Mouse (Mus musculus) spleen, embryonic (tissue): ENCODE results near the gene Sept9.

Experiments
- CTCF ChIA-PET: fragments of 350-600 bp; sonication (Branson Sonifier 250); formaldehyde crosslinking; loops from one replicate; lab custom pipeline; 2022; lab: Charles Lee

Sept9 gene

DNA sequence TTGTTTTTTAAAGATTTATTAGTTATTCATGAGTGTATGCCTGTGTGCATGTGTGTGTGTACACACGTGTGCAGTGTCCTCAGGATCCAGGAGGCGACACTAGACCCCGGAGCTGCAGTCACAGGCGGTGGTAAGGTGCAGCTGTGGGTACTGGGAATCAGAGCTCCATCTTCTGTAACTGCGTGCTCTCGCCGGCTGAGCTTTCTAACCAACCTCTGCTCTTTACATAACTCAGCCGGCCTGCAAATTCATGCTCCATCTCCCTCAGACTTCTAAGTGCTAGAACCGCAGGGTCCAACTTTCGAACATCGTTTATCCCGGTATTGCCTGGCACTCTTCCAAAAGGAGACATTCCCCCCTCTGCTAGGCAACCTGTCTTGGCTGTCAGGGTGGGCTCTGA lies 24.0 kb upstream of the Sept9 start:
- CTCF ChIA-PET, result interaction anchor here (0.7 to 4.1 kb wide), 3 partner anchors 98 to 227 kb away, joined by 3 to 15 read pairs (median 3); no protein-coding TSS in a partner anchor

- CTCF ChIA-PET, result interaction anchor here (0.6 to 4.1 kb wide), 5 partner anchors 99 to 853 kb away, joined by 3 to 16 read pairs (median 4); no protein-coding TSS in a partner anchor
Observed at GRCm38 (mm10) chr11:117176304-117176703, 23.2 kb upstream of the Sept9 start.

DNA sequence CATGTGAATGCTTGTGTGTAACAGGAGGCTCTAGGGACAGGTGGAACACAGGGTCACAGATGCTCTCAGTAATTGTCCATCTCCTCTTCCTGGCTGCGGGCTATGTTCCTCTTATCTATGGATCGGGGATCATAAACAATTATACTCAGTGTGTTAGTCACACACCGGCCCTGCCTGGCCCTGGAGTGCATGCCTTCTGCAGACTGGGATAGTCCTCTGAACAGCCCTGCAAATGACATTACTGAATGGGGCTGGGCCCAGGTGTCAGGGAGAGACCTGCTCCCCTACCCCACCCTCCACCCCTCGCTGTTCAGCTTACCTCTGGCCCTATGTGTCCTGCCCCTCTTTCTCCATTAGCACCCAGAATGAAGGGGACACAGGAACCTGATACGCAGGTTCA lies 22.6 kb upstream of the Sept9 start:
- CTCF ChIA-PET, result interaction anchor here (0.6 to 4.1 kb wide), 2 partner anchors 105 to 434 kb away, joined by 15 to 16 read pairs; no protein-coding TSS in a partner anchor

DNA sequence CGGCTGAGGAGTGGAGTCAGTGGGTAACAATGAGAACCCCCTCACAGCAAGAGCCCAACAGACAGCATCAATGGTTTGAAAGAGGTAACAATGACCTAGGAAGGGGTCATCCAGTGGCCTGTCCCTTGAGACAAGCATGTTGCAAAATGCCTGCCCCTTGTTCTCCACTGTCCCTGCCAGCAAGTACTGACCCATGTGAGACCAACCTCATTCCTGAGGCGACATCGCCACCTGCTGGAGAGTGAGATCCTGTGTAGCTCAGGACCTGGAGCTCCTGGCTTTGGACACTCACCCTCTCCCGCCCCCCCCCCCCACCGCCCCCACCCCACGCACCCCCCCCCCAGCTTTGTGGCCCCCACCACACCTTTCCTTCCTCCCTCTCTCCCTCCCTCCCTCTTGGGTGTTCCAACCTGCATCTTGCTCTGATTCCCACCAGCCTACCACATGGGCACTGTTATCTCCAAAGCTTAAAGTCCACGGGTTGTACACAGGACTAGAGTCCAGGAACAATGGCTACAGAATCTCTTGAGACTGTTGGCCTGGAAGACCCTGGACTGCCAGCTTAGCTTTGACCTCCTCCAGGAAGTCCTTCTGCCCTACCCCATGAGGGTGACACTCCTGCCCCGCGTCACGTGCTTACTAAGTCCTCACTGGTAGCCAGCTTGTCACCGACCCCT lies 22.0 kb upstream of the Sept9 start:
- CTCF ChIA-PET, result interaction anchor here (4.1 kb wide), 1 partner anchor 105 kb away, joined by 15 read pairs; no protein-coding TSS in a partner anchor

- CTCF ChIA-PET, result no interaction called here
Observed at GRCm38 (mm10) chr11:117179902-117180301, 19.6 kb upstream of the Sept9 start.

DNA sequence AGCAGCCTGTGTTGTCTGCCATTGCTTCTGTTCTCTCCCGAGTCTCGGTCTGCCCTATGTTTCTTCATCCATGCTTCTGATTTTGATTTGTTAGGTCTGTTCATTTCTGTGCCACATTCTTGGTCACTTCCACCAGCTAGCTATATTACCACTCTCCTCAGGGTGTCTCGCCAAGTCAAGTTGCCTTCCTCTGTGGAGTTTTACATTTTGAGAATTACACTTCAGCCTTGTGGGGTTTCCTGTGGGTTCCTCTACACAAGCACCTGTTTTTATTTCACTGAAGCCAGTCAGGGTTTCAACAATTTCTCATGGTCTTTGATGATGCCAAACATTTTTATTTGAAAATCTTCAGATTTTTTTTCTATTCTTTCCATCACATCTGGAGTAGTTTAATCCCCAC lies 16.7 kb upstream of the Sept9 start:
- CTCF ChIA-PET, result no interaction called here

DNA sequence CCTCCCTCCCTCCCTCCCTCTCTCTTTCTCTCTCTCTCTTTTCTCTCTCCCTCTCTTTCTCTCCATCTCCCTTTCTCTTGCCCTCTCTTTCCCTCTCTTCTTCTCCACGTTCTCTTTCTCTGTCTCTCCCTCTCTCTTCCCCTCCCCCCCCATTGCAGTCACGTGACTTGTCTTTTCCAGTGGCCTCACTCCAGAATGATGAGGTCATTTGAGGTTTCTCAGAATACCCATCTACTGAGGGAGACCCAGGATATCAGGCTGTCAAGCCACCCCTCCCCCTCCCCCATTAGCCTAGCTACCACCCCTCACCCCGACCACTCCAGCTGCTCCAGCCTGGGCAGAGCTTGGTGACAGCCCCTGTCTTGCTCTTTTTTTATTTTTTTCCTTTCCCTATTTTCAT lies 16.2 kb upstream of the Sept9 start:
- CTCF ChIA-PET, result no interaction called here

GRCm38 (mm10) chr11:117183841-117184240 lies 15.6 kb upstream of the Sept9 start:
- CTCF ChIA-PET, result no interaction called here

DNA sequence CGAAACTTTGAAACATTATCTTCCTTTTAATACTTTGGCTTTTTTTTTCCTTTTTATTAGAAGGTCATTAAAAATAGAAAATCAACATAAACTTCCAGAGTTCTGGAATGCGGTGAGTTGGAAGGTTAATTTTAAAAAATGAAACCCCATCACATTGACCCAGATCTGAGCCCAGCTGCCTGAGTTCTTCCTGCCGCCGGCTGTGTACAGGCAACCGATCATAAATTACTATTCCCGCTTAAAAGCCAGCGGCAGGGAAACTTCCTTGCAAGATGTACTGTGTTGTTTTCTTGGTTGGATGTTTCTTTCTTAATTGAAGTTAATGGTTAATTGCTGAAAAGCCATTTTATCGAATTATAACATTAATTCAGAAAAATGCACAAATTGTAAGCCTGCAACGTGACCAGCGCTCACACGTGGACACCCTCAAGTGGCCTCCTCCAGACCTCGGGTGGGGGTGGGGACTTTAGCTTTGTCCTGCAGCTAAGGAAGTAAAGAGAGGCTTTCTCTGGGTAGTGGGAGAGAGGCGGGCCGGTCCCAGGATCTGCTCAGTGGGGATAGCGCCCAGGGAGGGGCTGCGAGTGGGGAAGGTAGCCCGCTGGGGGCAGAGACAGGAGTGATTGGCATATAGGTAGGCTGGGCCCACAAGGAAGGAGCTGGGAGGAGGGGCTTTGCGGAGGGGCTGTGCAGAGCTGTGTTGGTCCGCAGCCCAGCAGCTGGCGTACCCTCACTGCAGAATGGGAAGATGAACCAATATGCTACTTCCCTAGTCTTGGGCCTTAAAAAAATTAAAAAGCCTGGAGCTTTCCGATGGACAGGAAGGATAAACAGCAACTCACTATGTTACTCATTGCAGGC lies 14.2 kb upstream of the Sept9 start:
- CTCF ChIA-PET, result no interaction called here

GRCm38 (mm10) chr11:117191524-117191923 lies 7.9 kb upstream of the Sept9 start:
- CTCF ChIA-PET, result no interaction called here

GRCm38 (mm10) chr11:117194475-117194937 lies 5.0 kb upstream of the Sept9 start:
- CTCF ChIA-PET, result no interaction called here

DNA sequence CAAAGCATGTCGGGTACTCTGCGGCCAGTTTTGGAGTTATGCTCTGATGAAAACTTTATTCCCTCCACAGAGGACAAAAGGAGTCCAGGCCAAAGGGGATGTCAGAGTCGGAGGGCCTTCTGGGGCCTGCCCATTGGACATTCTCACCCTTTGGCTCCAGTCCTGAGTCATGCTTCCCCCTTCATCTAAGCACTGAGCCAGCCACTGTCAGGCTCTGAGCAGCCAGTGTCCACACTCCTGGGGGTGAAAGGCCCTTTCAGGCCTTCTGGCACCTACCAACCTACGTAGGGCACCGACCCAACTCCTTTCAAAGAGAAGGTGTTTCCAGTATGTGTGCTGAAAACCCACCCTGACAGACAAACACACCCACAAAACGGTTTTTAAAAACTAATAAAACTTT lies 3.8 kb upstream of the Sept9 start:
- CTCF ChIA-PET, result no interaction called here

DNA sequence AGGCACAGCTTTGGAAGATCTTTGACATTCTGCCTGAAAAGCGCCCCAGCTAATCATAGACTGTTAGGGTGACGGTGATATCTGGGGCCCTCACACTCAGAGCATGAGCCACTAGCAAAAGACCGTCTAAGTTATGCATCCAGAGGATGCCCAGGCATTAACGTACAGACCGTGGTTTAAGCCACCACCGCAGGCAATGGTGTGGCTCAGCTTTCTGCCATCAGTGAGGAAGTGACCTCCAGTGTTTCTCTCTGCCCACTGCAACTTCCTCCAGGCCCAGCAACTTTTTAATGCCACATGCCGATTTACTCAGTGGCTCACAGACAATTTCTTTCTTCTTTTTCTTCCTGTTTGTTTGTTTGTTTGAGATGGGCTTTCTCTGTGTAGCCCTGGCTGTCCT lies 2.8 kb upstream of the Sept9 start:
- CTCF ChIA-PET, result no interaction called here

DNA sequence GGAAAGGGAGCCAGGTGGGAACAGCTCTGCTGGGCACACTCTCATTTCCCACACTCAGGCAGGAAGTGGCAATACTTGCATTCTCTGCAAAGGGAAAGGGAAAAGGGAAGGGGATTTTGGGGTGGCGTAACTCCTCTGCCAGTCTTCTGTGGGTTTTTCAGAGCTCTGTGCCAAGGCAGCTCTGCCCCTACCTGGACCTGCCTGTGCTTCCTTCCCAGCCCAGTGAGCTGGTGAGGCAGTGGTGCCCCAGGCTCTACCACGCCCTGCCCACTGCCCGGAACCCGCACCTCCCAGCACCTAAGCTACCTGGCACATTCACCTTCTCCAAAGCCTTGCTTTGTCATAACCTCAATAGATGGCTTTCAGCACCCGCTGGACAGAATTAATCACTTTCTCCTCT lies 1.3 kb upstream of the Sept9 start:
- CTCF ChIA-PET, result no interaction called here

DNA sequence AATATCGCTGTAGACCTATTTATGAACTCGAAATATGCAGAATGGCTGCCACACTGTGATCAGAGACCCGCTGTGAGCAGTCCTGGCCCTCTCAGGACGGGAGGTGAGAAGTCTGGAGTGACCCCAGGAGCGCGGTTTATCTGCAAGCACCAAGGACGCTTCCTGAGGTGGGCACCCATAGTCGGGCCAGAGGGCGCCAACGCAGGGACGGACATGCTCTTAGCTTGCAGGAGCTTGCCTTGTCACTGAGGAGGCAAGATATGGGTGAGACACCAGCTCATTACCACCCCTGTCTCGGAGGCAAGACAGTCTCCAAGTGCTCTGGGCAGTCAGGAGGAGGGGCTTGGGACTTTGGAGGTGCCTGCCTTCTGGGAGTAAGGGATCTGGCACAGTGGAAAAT lies 2.4 kb downstream of the Sept9 start:
- CTCF ChIA-PET, result no interaction called here

GRCm38 (mm10) chr11:117204606-117205005 lies 5.1 kb downstream of the Sept9 start:
- CTCF ChIA-PET, result no interaction called here

GRCm38 (mm10) chr11:117205042-117205441 lies 5.6 kb downstream of the Sept9 start:
- CTCF ChIA-PET, result no interaction called here

- CTCF ChIA-PET, result no interaction called here
Observed at GRCm38 (mm10) chr11:117205447-117205846, 6.0 kb downstream of the Sept9 start.

- CTCF ChIA-PET, result no interaction called here
Observed at GRCm38 (mm10) chr11:117207436-117207835, 8.0 kb downstream of the Sept9 start.

- CTCF ChIA-PET, result no interaction called here
Observed at GRCm38 (mm10) chr11:117208151-117208673, 8.8 kb downstream of the Sept9 start.

- CTCF ChIA-PET, result interaction anchor here (0.7 kb wide), 1 partner anchor 1084 kb away, joined by 3 read pairs; no protein-coding TSS in a partner anchor
Observed at GRCm38 (mm10) chr11:117216713-117217112, 17.3 kb downstream of the Sept9 start.

DNA sequence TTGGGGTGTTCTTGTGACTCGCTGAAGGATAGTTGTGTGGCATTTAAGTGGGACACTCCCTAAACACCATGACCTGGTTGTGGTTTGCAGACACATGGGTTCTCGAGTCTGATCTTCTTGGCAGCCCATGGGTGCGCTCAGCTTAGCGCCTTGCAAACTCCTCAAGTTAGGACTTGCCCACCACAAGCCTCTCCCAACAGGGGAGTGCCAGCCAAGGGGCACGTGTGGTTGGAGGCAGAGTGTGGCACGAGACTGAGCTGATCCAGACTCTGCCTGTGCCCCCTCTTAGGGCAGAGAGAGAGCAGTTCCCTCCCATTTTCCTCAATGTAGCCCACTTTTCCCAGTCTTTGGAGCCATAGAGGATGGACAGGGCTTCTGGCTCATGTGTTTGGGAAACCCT lies 18.6 kb downstream of the Sept9 start:
- CTCF ChIA-PET, result no interaction called here
